Mouse (Mus musculus) stomach, postnatal 0 days (tissue): Measurements from ENCODE around the gene Nufip2.

ENCODE experiments used
- CTCF ChIP-seq: IDR thresholded peaks from 2 replicates; pipeline ENCODE4 v1.5.1; 2016; ENCODE audit warnings: antibody characterized with exemption, low read depth, mild to moderate bottlenecking, moderate library complexity
- EP300 ChIP-seq: optimal IDR thresholded peaks from 2 replicates; pipeline ENCODE3; 2016; ENCODE audit warnings: antibody characterized with exemption

DNA sequence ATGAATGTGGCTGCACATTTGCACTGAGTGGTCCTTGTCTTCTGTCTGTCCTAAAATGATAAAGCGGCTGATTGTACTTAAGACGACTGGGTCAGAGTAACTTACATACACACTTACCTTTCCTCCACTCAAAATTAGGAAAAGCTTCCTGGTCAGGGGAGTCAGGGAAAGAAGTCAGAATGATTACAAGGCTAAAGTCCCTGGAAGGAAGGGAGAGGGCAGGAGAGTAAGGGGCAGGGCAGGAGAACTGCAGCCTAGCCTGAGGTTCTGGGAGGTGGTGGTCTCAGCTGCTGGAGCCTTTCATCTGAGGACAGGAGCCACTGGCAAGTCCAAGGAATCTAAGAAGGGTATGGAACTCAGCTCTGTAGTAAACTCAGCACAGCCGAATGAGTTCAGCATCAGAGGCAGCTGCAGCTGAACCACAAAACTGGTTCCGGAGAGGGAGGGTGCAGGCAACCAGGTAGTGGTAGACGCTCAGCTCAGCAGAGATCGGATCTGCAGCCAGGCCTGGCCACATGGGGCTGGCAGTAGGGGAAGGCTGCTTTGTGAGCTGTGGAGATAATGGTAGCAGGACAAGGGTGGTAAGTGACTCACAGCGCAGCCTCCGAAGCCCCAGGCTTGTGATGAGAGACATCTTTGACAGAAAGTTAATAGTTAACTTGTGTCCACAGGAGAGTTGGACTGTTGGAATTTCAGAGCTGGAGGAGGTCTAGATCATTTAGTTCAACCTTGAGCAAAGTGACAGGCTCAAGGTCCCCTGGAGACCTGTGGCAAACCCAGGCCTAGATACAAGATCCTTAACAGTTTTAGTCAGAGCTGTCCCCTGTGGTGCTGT, 86.1 kb downstream of the Nufip2 start:
- no peak for TF ChIP-seq CTCF
- TF ChIP-seq EP300, result no peak
